Mouse (Mus musculus) thymus, adult 2 months (tissue): ENCODE data around the gene Gpi1. TPM values are rescaled to one million over a fixed set of nuclear protein-coding genes. Genes with fewer than 3 reads are reported as not detected.
A peak's percentile ranks its signal among the peaks of the same experiment; 100 is the strongest.

ENCODE experiments used
- DNase-seq: peaks from one replicate; pipeline ENCODE4 v3.0.0; 2021
- H3K27ac ChIP-seq: fragments of 200-500 bp; 2 replicates; pipeline ENCODE4 v1.5.1; 2012; ENCODE audit warnings: low read length, control low read depth; ENCODE audit not compliant: control insufficient read depth, insufficient read depth
- H3K27me3 ChIP-seq: fragments of 200-500 bp; 2 replicates; pipeline ENCODE4 v1.6.1; 2012; ENCODE audit warnings: mild to moderate bottlenecking, low read length, moderate library complexity, mixed read lengths; ENCODE audit not compliant: control insufficient read depth, insufficient read depth
- H3K36me3 ChIP-seq: fragments of 200-500 bp; 2 replicates; pipeline ENCODE4 v1.6.1; 2012; ENCODE audit warnings: mild to moderate bottlenecking, low read length, moderate library complexity; ENCODE audit not compliant: control insufficient read depth, insufficient read depth
- H3K4me1 ChIP-seq: fragments of 200-500 bp; replicated peaks from 2 replicates; pipeline ENCODE4 v1.6.1; 2012; ENCODE audit warnings: low read length; ENCODE audit not compliant: control insufficient read depth, insufficient read depth
- H3K4me3 ChIP-seq: fragments of 200-500 bp; 2 replicates; pipeline ENCODE4 v1.5.1; 2012; ENCODE audit warnings: mild to moderate bottlenecking, low read length, control low read depth, moderate library complexity; ENCODE audit not compliant: control insufficient read depth, insufficient read depth
- CTCF ChIP-seq: fragments of 200-500 bp; IDR thresholded peaks from 2 replicates; pipeline ENCODE4 v1.5.1; 2012; ENCODE audit warnings: mild to moderate bottlenecking, control low read depth, low read length, moderate library complexity, borderline replicate concordance; ENCODE audit not compliant: control insufficient read depth, poor library complexity, insufficient read depth; ENCODE audit errors: extremely low read depth
- POLR2A ChIP-seq: fragments of 200-500 bp; IDR thresholded peaks from 2 replicates; pipeline ENCODE4 v1.6.1; 2012; ENCODE audit warnings: mild to moderate bottlenecking, low read length, control low read depth, moderate library complexity; ENCODE audit not compliant: control insufficient read depth, poor library complexity, insufficient read depth; ENCODE audit errors: extremely low read depth
- WGBS: fragments of 180-500 bp; shearing (Covaris S2); methylation state at CpG from one replicate; pipeline ENCODE4 v1.1.7; 2018; 5-methylcytosine and 5-hydroxymethylcytosine counted together
- polyA plus RNA-seq: library from polyadenylated mRNA; depleted of rRNA; stranded (reverse); fragments of >200 nt; gene quantifications from 2 replicates; pipeline ENCODE4 v1.2.3, GENCODE M21; 2012

Gpi1 gene
- polyA plus RNA-seq, 1 experiment, result 265 TPM

- WGBS, result 97% methylated on average over 5 of the region's 5 CpGs
- Histone ChIP-seq H3K4me1 (no peaks in the 10 kb centered on the region), H3K27me3 (no peaks in the 10 kb centered on the region), H3K36me3 (peaks cover 10% of the 10 kb centered on the region), H3K27ac (no peak overlapping the region), H3K4me3 (no peak overlapping the region)
- DNase-seq, result no peak
- TF ChIP-seq CTCF (no peak), POLR2A (no peak)
Measured at GRCm38 (mm10) chr7:34263437-34263836, 33.3 kb upstream of the Gpi1 start.

- H3K27me3 ChIP-seq, result no peaks in the 10 kb centered on the region
- H3K36me3 ChIP-seq, result peaks cover 26% of the 10 kb centered on the region
- DNase-seq, result no peak
- H3K4me3 ChIP-seq, result no peak overlapping the region
- 96% methylated on average over 1 of the region's 1 CpGs for WGBS
- no peak overlapping the region for H3K27ac ChIP-seq
- no peaks in the 10 kb centered on the region for H3K4me1 ChIP-seq
- no peak for TF ChIP-seq CTCF
- TF ChIP-seq POLR2A, result no peak
Measured at GRCm38 (mm10) chr7:34258407-34258806, 28.3 kb upstream of the Gpi1 start.

DNA sequence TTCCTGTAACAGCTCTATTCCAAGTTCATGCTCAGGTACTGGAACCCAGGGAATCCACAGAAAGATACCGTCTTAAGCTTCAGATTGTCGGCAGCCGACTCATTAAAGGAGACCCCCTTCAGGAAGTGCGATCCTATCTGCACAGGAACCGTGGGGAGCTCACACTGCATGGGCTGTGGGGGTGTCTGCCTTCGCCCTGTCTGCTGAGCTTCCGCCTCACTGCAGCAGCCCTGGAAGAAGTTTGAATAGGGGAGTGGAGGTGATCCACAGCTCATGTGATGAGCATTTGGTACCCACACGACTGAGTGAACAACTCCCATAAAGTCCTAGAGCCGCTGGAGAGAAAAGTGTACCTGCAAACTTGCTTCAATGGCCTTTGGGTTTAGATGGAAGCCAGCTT, 27.1 kb upstream of the Gpi1 start:
- H3K27me3 ChIP-seq, result no peaks in the 10 kb centered on the region
- no peak overlapping the region for H3K4me3 ChIP-seq
- H3K4me1 ChIP-seq, result no peaks in the 10 kb centered on the region
- WGBS, result 95% methylated on average over 9 of the region's 9 CpGs
- DNase-seq, result no peak
- peaks cover 24% of the 10 kb centered on the region for H3K36me3 ChIP-seq
- TF ChIP-seq CTCF (no peak), POLR2A (no peak)
- H3K27ac ChIP-seq, result no peak overlapping the region

- no peak overlapping the region for H3K4me3 ChIP-seq
- H3K36me3 ChIP-seq, result peaks cover 20% of the 10 kb centered on the region
- no peak for DNase-seq
- no peaks in the 10 kb centered on the region for H3K4me1 ChIP-seq
- 90% methylated on average over 1 of the region's 1 CpGs for WGBS
- H3K27ac ChIP-seq, result no peak overlapping the region
- no peak for TF ChIP-seq POLR2A
- TF ChIP-seq CTCF, result no peak
- no peaks in the 10 kb centered on the region for H3K27me3 ChIP-seq
Measured at GRCm38 (mm10) chr7:34255916-34256315, 25.8 kb upstream of the Gpi1 start.

- Histone ChIP-seq H3K4me1 (no peaks in the 10 kb centered on the region), H3K4me3 (no peak overlapping the region), H3K27ac (no peak overlapping the region), H3K36me3 (peaks cover 20% of the 10 kb centered on the region), H3K27me3 (no peaks in the 10 kb centered on the region)
- no peak for DNase-seq
- TF ChIP-seq CTCF (no peak), POLR2A (no peak)
- 52% methylated on average over 3 of the region's 3 CpGs for WGBS
Measured at GRCm38 (mm10) chr7:34255137-34255536, 25.0 kb upstream of the Gpi1 start.

DNA sequence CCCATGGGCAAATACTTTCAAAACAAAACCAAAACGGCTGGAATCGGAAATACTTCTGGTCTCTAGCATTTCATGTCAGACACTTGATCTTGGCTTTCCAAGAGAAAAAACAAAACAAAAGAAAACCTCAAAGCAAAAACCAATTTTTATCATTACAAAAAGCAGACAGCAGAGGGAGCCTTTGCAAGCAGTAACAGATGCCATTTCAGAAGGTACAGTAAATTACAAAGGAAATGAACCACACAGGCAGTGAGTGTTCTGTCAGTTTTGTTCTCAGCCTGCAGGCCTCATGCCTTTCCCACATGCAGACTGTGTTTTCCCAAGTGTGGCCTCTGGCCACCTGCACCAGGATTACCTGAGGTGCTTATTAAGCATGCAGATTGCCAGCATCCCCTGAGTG, 21.9 kb upstream of the Gpi1 start:
- DNase-seq, result peak; percentile 20
- H3K4me1 ChIP-seq, result no peaks in the 10 kb centered on the region
- H3K36me3 ChIP-seq, result peaks cover 27% of the 10 kb centered on the region
- no peak overlapping the region for H3K27ac ChIP-seq
- H3K4me3 ChIP-seq, result no peak overlapping the region
- TF ChIP-seq CTCF (no peak), POLR2A (no peak)
- no peaks in the 10 kb centered on the region for H3K27me3 ChIP-seq
- 44% methylated on average over 2 of the region's 2 CpGs for WGBS

DNA sequence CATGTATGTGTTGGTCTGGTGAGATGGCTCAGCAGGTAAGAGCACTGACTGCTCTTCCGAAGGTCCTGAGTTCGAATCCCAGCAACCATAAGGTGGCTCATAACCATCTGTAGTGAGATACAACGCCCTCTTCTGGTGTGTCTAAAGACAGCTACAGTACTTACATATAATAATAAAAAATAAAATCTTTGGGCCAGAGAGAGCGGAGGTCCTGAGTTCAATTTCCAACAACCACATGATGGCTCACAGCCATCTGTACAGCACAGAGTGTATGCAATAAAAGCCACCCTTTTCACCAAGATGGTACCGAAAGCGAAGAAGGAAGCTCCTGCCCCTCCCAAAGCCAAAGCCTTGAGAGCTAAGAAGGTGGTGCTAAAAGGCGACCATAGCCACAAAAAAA, 20.6 kb upstream of the Gpi1 start, which contains the start of gene Gm6096:
Gm6096 (plus strand) TSS at position 301 of the 400 bp plus-strand sequence.
- H3K4me3 ChIP-seq, result no peak within 1 kb of the TSS
- H3K4me1 ChIP-seq, result no peaks in the 10 kb centered on the region
- 97% methylated on average over 7 of the region's 7 CpGs for WGBS
- no peak for DNase-seq
- H3K36me3 ChIP-seq, result peaks cover 30% of the 10 kb centered on the region
- H3K27me3 ChIP-seq, result no peaks in the 10 kb centered on the region
- H3K27ac ChIP-seq, result no peak within 1 kb of the TSS
- no peak for TF ChIP-seq POLR2A
- TF ChIP-seq CTCF, result no peak
